Mouse (Mus musculus): ENCODE results near the gene Gls.

GRCm38 (mm10) chr1:52149934-52150346 lies 83.1 kb downstream of the Gls start:
- TF ChIP-seq CTCF (IDR thresholded peaks at IDR 0.05; ENCODE audit: low read depth) (no peak), EP300 (IDR thresholded peaks at IDR 0.05; ENCODE audit: low read depth) (no peak)

Measured in heart, postnatal 0 days (tissue).